Mouse (Mus musculus) 3T3-L1 (cell line): Measurements from ENCODE around the gene Hoxa3.
A peak's percentile ranks its signal among the peaks of the same experiment; 100 is the strongest.

Experiments used
- DNase-seq: peaks from one replicate; pipeline ENCODE4 v3.0.0-alpha.2; 2015; ENCODE audit warnings: low read depth, low spot score

Gene Hoxa3

GRCm38 (mm10) chr6:52213119-52213986, at the start of gene Hoxa3, which contains the start of gene Gm28308:
Gene Hoxa3, minus strand, starts transcription at chr6:52213336.
Gene Gm28308, minus strand, starts transcription at chr6:52213339.
- DNase-seq: peak; percentile 94

- DNase-seq: no peak
These were observed 49.6 kb upstream of the Hoxa3 start for GRCm38 (mm10) chr6:52262463-52263320.

GRCm38 (mm10) chr6:52261751-52262462, 48.8 kb upstream of the Hoxa3 start:
- no peak for DNase-seq

GRCm38 (mm10) chr6:52260654-52261575, 47.8 kb upstream of the Hoxa3 start, which contains the start of gene Hoxa13:
Gene Hoxa13, minus strand, starts transcription at chr6:52260880.
- DNase-seq: no peak

- no peak for DNase-seq
These were observed 46.7 kb upstream of the Hoxa3 start for GRCm38 (mm10) chr6:52259811-52260261.

DNA sequence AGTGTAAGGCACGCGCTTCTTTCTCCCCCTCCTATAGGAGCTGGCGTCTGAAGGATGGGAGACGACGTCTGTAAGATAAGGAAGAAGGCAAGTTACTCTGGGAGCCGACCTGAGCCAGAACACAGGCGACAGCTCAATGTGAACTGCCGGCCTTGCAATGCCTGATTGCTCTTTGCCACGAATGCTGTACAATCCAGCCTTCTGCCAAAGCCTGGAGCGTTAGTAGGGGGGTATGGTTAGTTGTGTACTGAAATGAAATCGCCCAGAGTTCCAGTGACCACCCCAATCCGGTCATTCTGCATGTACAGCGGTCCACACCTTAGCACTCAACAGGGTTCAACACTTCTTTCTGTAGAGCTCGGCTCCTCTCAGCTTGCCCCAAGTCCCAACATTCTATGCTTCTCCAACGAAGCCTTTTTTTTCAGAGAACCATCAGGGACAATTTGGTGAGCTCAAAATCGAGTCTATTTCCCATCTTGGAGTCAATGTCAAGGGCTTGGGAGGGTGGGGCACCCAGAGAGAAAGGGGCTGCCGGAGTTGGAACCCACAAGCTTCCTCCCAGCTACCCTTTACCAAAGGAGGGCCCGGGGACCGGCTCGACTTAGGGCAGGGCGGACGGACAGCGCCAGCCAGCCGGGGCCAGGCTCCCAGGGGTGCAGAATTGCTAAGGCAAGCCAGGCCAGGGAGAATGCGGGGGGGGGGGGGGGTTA, 46.1 kb upstream of the Hoxa3 start:
- DNase-seq: no peak

- DNase-seq: peak; percentile 83
These were observed 43.8 kb upstream of the Hoxa3 start for GRCm38 (mm10) chr6:52256956-52257355.

GRCm38 (mm10) chr6:52253511-52254500, 40.7 kb upstream of the Hoxa3 start:
- no peak for DNase-seq

DNA sequence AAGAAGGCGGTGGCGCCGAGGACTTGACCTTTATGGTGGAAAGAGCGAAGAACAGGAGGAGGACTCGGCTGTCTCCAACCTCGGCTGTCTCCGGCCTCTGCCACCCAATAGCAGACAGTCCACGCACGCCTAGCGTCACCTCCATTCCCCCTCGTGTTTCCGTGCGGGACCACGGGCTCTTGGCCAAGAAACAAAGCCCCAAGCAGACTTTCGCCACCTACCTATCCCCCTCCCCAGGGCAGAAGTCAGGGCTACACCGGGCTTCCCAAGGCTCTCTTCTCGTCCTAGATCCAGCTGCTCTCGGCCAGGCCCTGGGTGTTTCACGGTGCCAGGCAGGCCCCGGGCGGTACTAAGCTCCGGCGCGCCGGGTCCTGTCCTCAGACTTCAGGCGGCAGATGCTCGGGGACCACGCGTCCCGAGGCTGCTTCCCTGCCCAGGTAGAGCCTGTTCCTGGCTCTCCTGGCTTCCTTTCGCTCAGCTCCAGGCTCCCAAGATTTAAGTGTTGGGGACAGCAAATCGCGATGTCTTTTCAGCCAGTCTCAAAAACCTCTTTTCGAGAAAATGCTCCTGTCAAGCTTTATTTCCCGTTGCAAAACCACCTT, 39.7 kb upstream of the Hoxa3 start:
- DNase-seq: no peak

- no peak for DNase-seq
These were observed 39.1 kb upstream of the Hoxa3 start for GRCm38 (mm10) chr6:52252016-52252774.

DNA sequence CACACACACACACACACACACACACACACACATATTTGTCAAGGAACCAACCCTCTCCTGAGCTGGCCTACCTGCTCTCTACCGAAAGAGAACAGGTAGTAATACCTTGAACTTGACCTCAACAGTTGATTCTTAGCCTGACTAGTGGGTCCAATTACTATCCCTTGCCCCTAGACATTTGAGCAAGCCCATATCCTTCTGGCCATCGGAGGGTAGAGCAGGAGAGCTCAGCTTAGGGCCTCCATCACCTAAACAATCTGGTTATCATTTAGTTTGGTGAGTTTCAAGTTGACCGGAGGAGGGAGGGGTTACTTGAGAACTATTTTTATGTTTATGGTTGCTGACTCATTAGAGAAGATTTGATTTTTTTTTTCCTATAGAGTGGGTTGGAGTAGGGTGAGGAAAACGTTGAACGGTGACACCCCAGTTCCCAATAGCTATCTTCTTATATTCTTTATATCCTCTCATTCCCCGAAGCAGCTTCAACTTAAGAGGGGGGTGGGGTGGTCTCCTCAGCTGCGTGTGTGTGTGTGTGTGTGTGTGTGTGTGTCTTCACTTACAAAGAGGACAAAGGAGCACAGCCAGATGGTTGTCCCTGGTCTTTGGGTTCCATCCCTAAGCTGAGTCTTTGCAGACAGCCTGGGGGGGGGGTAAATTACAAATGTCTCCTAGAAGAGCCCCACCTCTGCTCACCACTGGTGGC, 38.2 kb upstream of the Hoxa3 start:
- DNase-seq: no peak

DNA sequence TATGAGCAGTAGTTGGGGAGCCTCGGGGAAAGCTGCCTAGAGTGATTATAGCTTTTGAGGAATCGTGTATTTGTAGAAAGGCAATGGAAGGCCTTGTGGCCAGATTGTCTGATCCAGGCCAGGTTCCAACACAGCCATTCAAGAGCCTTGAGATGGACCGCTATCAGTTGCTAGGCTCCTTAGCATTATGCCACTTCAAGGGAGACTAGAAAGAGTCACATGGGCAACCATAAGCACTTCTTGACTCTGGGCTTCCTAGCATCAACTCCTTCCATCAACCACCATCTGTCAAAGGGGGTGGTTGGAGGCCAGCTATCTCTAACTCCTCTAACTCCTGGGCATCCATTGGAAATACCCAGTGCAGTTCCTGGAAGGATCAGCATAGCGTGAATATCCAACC, 36.7 kb upstream of the Hoxa3 start:
- no peak for DNase-seq

GRCm38 (mm10) chr6:52249415-52249738, 36.2 kb upstream of the Hoxa3 start:
- DNase-seq: no peak

DNA sequence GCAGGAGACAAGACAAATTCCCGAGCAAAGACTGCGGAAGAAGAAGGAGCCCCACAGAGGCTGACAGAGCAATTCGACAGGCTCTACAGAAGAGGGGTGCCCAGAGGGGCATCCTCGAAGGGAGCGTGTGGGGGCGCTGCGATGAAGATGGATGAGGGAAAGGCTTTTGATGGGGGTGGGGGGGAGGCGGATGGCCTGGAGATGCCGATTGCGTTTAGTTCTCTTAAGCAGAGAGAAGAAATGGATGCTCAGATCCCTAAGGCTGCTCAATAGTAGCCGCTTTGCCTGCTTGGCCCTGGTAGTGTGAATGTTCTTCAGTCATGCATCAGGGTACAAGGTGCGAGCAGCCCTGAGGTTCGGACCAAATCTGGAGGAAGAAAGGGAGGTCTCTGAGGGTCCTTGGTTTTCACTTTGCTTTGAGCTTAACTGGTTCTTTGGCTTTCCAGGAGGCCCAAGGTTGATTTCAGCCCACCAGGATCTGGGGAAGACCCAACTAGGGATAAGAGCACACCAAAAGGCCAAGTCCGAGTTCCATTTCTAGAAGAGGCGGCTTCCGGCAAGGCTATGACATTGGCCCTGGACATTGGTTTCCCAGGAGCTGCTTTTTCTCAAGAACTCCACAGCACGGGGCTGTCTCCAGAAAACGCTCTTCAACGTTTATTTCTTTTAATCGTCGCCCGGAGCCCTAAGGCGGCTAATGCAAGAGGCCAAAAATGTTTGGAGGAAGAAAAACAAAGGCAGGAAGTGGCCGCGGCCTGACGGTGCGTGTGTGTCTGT, 35.7 kb upstream of the Hoxa3 start:
- DNase-seq: no peak

GRCm38 (mm10) chr6:52247766-52248637, 34.9 kb upstream of the Hoxa3 start:
- no peak for DNase-seq
